Mouse (Mus musculus): Measurements from ENCODE around the gene Hoxd4. TPM values are rescaled to one million over a fixed set of nuclear protein-coding genes. Genes with fewer than 3 reads are reported as not detected.

Hoxd4 gene
- polyA plus RNA-seq, 1 experiment from 2014 or later: 6.7 TPM

DNA sequence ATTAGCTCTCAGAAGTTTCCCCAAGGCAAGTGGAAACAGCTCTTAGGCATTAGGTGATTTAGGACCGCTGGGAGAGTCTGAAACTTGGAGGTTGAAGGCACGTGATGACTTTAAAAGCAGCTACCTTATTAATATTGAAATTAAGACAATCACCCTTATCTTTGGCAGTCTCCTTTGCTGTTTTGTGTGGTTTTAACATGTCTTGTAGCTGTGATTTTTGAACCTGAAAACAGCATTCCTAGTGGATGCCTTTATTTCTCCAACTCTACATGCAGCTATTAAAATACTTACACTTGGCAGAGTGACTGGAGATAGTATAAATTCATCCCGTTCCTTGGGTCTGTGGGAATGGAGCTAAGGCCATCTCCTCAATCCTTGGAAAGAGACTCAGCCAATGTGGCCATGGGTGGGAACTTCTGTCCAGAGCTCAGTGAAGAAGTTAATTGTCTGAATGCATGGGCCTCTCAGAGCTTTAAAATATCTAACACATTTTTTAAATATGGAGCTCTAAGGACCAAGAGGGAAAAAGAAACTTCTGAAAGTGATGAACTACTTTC, 41.0 kb upstream of the Hoxd4 start:
- ATAC-seq (no peak), DNase-seq (ENCODE audit: low read depth, low spot score) (no peak)
- in situ Hi-C loops (cut with MboI; ENCODE audit: low pct_unique_long_range_greater_than_20kb): loop anchor here (25.0 kb wide), 2 partner anchors 883 to 1108 kb away; partner anchors contain the start of gene Chn1
- POLR2A ChIA-PET: interaction anchor here (0.7 kb wide), 1 partner anchor 440 kb away, joined by 3 read pairs; no protein-coding TSS in a partner anchor
- CTCF ChIA-PET: interaction anchor here (1.3 kb wide), 1 partner anchor 10 kb away, joined by 3 read pairs; no protein-coding TSS in a partner anchor
- no peak for TF ChIP-seq CTCF (IDR thresholded peaks at IDR 0.05)
- H3K27me3 ChIP-seq: peaks cover 45% of the 10 kb centered on the region

DNA sequence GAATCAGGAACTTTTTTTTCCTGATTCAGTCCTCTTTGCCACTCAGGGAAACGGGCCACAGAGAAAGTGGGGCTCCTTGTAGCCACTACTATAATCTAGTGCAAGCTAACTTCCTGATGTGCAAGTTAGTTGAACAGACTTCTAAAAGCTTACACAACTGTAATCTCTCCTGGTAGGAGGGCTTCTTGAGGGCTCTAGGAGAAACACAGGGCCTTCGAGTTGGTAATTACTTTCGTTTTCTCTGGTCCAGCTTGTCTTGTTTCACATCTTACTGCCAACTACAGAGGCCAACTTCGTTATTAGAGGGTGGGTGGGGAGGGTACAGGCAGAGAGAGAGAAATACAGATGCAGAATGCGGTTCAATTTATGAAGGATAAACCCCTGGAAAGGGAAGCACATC, 39.9 kb upstream of the Hoxd4 start:
- ATAC-seq: no peak
- peaks cover 38% of the 10 kb centered on the region for H3K27me3 ChIP-seq
- no peak for DNase-seq (ENCODE audit: low read depth, low spot score)
- ChIA-PET POLR2A (no interaction called here), CTCF (no interaction called here)
- TF ChIP-seq CTCF (IDR thresholded peaks at IDR 0.05): no peak
- in situ Hi-C loops (cut with MboI; ENCODE audit: low pct_unique_long_range_greater_than_20kb): loop anchor here (25.0 kb wide), 2 partner anchors 885 to 1110 kb away; partner anchors contain the start of gene Chn1

GRCm38 (mm10) chr2:74672481-74673362, 39.0 kb upstream of the Hoxd4 start:
- ChIA-PET POLR2A (interaction anchor here (0.6 kb wide), 1 partner anchor 478 kb away, joined by 3 read pairs; no protein-coding TSS in a partner anchor), CTCF (interaction anchor here (0.6 to 0.8 kb wide), 2 partner anchors 9 to 689 kb away, joined by 3 read pairs; no protein-coding TSS in a partner anchor)
- no peak for ATAC-seq
- DNase-seq (ENCODE audit: low read depth, low spot score): no peak
- in situ Hi-C loops (cut with MboI; ENCODE audit: low pct_unique_long_range_greater_than_20kb): loop anchor here (25.0 kb wide), 2 partner anchors 885 to 1110 kb away; partner anchors contain the start of gene Chn1
- TF ChIP-seq CTCF (IDR thresholded peaks at IDR 0.05): no peak
- H3K27me3 ChIP-seq: peaks cover 31% of the 10 kb centered on the region

DNA sequence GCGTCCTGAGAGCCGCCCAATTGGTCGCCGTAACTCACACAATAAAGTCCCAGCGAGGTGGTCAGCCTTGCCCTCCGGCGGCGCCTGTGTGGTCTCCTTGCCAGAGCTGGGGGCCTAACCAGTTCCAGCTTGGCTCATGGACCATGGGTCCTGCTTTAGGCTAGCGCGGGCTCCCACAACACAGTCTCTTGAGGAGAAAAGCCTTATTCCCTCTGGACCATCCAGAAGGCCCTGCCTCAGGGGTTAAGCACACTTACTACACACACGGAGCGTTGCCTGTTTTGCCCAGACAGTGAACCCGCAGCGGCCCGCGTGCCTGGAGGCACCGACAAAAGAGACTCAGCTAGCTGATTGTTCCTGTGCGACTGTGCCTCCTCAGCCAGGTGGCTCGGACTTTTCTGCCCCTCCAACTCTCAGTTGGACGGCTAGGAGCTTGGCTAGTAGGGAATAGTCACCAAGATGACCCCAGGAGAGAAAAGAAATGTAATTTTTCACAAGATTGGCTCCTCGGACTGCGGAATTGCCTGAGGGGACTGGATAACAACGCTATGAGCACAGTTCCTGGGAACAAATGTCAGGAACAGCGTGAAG, 37.8 kb upstream of the Hoxd4 start:
- DNase-seq (ENCODE audit: low read depth, low spot score): no peak
- ATAC-seq: no peak
- CTCF ChIA-PET: no interaction called here
- in situ Hi-C loops (cut with MboI; ENCODE audit: low pct_unique_long_range_greater_than_20kb): loop anchor here (25.0 kb wide), 2 partner anchors 887 to 1112 kb away; partner anchors contain the start of gene Chn1
- H3K27me3 ChIP-seq: peaks cover 33% of the 10 kb centered on the region
- POLR2A ChIA-PET: no interaction called here
- TF ChIP-seq CTCF (IDR thresholded peaks at IDR 0.05): no peak

GRCm38 (mm10) chr2:74674881-74675665, 36.7 kb upstream of the Hoxd4 start, which contains the start of gene Hoxd12:
TSS of gene Hoxd12 (plus strand) at chr2:74675013.
- in situ Hi-C loops (cut with MboI; ENCODE audit: low pct_unique_long_range_greater_than_20kb): loop anchor here (25.0 kb wide), 3 partner anchors 888 to 1113 kb away; partner anchors contain the start of gene Chn1
- H3K27me3 ChIP-seq: peaks cover 25% of the 10 kb centered on the region
- ChIA-PET CTCF (no interaction called here), POLR2A (no interaction called here)
- TF ChIP-seq CTCF (IDR thresholded peaks at IDR 0.05): no peak
- ATAC-seq (no peak), DNase-seq (ENCODE audit: low read depth, low spot score) (no peak)

- TF ChIP-seq CTCF (IDR thresholded peaks at IDR 0.05): no peak
- in situ Hi-C loops (cut with MboI; ENCODE audit: low pct_unique_long_range_greater_than_20kb): loop anchor here (25.0 kb wide), 1 partner anchor 1087 kb away; no protein-coding TSS in a partner anchor
- H3K27me3 ChIP-seq: peaks cover 25% of the 10 kb centered on the region
- CTCF ChIA-PET: no interaction called here
- ATAC-seq (no peak), DNase-seq (ENCODE audit: low read depth, low spot score) (no peak)
- POLR2A ChIA-PET: no interaction called here
Observed at GRCm38 (mm10) chr2:74675666-74676282, 36.0 kb upstream of the Hoxd4 start.

DNA sequence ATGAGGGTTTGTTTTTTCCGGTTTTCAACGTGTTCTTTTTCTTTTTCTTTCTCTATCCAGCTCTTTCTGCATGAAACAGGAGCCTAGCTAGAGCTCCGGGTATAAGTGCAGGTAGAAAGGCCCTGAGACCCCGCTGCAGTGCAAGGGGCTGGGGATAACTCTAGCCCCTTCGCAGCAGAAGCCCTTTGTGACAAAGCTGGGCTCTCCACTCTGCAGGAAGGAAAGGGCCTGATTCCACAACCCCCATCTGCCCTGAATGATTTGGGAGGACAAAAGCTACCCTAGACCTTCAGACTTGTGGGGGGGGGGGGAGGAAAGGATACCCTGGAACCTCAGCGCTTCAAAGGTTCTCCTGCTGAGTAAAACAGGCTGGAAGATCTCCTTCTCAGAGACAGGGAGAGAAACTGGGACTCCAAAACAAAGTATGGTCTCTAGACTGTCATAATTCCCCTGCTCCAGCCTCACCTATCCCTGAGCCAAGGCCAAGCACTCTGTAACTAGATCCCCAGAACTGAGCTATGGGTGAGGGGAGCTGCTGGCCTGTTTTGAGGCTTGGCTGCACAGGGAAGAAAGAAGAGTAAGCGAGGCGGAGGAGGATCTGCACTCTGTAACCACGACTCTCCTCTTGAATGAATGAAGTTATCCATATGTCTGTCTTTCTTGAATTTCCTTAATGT, 35.2 kb upstream of the Hoxd4 start:
- DNase-seq (ENCODE audit: low read depth, low spot score) (no peak), ATAC-seq (no peak)
- ChIA-PET CTCF (interaction anchor here (1.6 kb wide), 1 partner anchor 10 kb away, joined by 6 read pairs; no protein-coding TSS in a partner anchor), POLR2A (interaction anchor here (0.7 kb wide), 1 partner anchor 1555 kb away, joined by 3 read pairs; no protein-coding TSS in a partner anchor)
- peaks cover 25% of the 10 kb centered on the region for H3K27me3 ChIP-seq
- in situ Hi-C loops (cut with MboI; ENCODE audit: low pct_unique_long_range_greater_than_20kb): loop anchor here (25.0 kb wide), 1 partner anchor 1086 kb away; no protein-coding TSS in a partner anchor
- TF ChIP-seq CTCF (IDR thresholded peaks at IDR 0.05): no peak

DNA sequence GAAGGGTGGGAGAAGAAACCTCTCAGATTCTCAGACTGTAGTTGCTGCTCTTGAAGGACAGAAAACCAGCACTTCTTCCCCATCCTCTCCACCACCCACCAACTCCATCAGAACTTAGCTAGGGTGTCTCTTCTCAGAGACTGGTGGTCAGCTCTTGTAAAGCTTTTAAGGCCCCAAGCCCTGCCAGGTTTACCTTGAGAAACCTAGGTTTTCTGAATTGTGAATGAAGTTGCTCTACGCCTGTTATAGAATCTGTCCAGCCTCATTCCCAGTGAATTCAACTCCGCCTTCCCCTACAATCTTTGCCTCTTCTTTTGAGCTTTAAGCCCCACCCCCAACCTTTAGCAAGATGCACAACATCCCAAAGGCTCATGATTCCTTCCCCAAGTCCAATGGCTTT, 34.6 kb upstream of the Hoxd4 start:
- H3K27me3 ChIP-seq: peaks cover 26% of the 10 kb centered on the region
- CTCF ChIA-PET: interaction anchor here (1.2 to 1.6 kb wide), 2 partner anchors 9 to 13 kb away, joined by 4 to 6 read pairs; no protein-coding TSS in a partner anchor
- ATAC-seq (no peak), DNase-seq (ENCODE audit: low read depth, low spot score) (no peak)
- TF ChIP-seq CTCF (IDR thresholded peaks at IDR 0.05): no peak
- in situ Hi-C loops (cut with MboI; ENCODE audit: low pct_unique_long_range_greater_than_20kb): loop anchor here (25.0 kb wide), 1 partner anchor 1085 kb away; no protein-coding TSS in a partner anchor
- POLR2A ChIA-PET: interaction anchor here (0.7 kb wide), 1 partner anchor 1554 kb away, joined by 3 read pairs; no protein-coding TSS in a partner anchor
